Mouse (Mus musculus) G1E (cell line): Measurements from ENCODE around the gene Elane. TPM values are rescaled to one million over a fixed set of nuclear protein-coding genes. Genes with fewer than 3 reads are reported as not detected.

Experiments
- ATAC-seq: 2 replicates; pipeline ENCODE4 v1.8.0; 2016; ENCODE audit warnings: mild to moderate bottlenecking; ENCODE audit not compliant: insufficient number of reproducible peaks, poor library complexity, low FRiP score, severe bottlenecking; ENCODE audit errors: extremely low read depth
- DNase-seq: peaks from one replicate; pipeline ENCODE4 v3.0.0; 2012; ENCODE audit warnings: low spot score
- H3K27me3 ChIP-seq: 2 replicates; pipeline ENCODE4 v1.6.1; 2012; ENCODE audit warnings: mild to moderate bottlenecking, low read length, inconsistent platforms; ENCODE audit not compliant: insufficient read depth
- H3K36me3 ChIP-seq: replicated peaks from 2 replicates; pipeline ENCODE3; 2012; ENCODE audit warnings: mild to moderate bottlenecking, inconsistent platforms
- H3K4me1 ChIP-seq: 2 replicates; pipeline ENCODE4 v1.6.1; 2012; ENCODE audit warnings: low read depth, low read length, inconsistent platforms, mixed read lengths; ENCODE audit not compliant: insufficient read depth
- H3K4me3 ChIP-seq: 2 replicates; pipeline ENCODE4 v1.5.1; 2012; ENCODE audit warnings: low read depth, mild to moderate bottlenecking, inconsistent platforms, low read length, moderate library complexity, mixed read lengths
- H3K9me3 ChIP-seq: replicated peaks from 2 replicates; pipeline ENCODE4 v1.6.1; 2012; ENCODE audit warnings: inconsistent platforms
- CTCF ChIP-seq: IDR thresholded peaks from 2 replicates; pipeline ENCODE4 v1.5.1; 2012; ENCODE audit warnings: low read depth, low read length, inconsistent platforms, mixed read lengths
- GATA1 ChIP-seq: IDR thresholded peaks from 2 replicates; pipeline ENCODE4 v1.6.1; 2012; ENCODE audit warnings: borderline replicate concordance, low read length, inconsistent platforms, mixed read lengths
- GATA2 ChIP-seq: IDR thresholded peaks from 2 replicates; pipeline ENCODE4 v1.6.1; 2012; ENCODE audit warnings: low read depth, low read length, inconsistent platforms, borderline replicate concordance
- POLR2AphosphoS5 ChIP-seq: IDR thresholded peaks from 2 replicates; pipeline ENCODE4 v1.6.1; 2012; ENCODE audit warnings: low read depth, low read length, inconsistent platforms; ENCODE audit not compliant: insufficient replicate concordance
- TAL1 ChIP-seq: conservative IDR thresholded peaks from 2 replicates; pipeline ENCODE4 v1.6.1; 2012; ENCODE audit warnings: low read depth, low read length, inconsistent platforms, mixed read lengths
- polyA plus RNA-seq: library from polyadenylated mRNA; stranded (reverse); fragments of >175 nt; gene quantifications from 2 replicates; pipeline ENCODE4 v1.2.3, GENCODE M21; 2012
- total RNA-seq, 2 experiments: library from RNA; stranded (forward) in 1 of 2; stranded (reverse) in 1 of 2; fragments of 200-1000 nt in 1 of 2; fragments of >200 nt in 1 of 2; fragmentation: Nextera tagmentation in 1 of 2; gene quantifications; 2 replicates each; pipeline ENCODE4 v1.2.3; 2014 to 2017

The Elane gene
- total and polyA plus RNA-seq, 3 experiments: 1.1 TPM; not detected in 2

GRCm38 (mm10) chr10:79865801-79866295, 20.2 kb upstream of the Elane start:
- ATAC-seq (no peak), DNase-seq (no peak)
- no peaks in the 10 kb centered on the region for H3K9me3 ChIP-seq
- H3K36me3 ChIP-seq: peaks cover 55% of the 10 kb centered on the region
- TF ChIP-seq GATA2 (no peak), TAL1 (no peak), CTCF (no peak), POLR2AphosphoS5 (no peak), GATA1 (no peak)
- no peak overlapping the region for H3K4me3 ChIP-seq
- peaks cover 49% of the 10 kb centered on the region for H3K4me1 ChIP-seq
- H3K27me3 ChIP-seq: peaks cover 24% of the 10 kb centered on the region

- ATAC-seq (no peak), DNase-seq (no peak)
- H3K27me3 ChIP-seq: peaks cover 31% of the 10 kb centered on the region
- no peak overlapping the region for H3K4me3 ChIP-seq
- H3K9me3 ChIP-seq: no peaks in the 10 kb centered on the region
- H3K36me3 ChIP-seq: peaks cover 48% of the 10 kb centered on the region
- TF ChIP-seq POLR2AphosphoS5 (peak; percentile 9; the same call in 1 of the 2 replicates), GATA1 (no peak)
- peaks cover 42% of the 10 kb centered on the region for H3K4me1 ChIP-seq
Measured at GRCm38 (mm10) chr10:79866601-79867000, 19.4 kb upstream of the Elane start.

- H3K4me1 ChIP-seq: peaks cover 34% of the 10 kb centered on the region
- TF ChIP-seq GATA1 (no peak), GATA2 (no peak)
- H3K9me3 ChIP-seq: no peaks in the 10 kb centered on the region
- peaks cover 59% of the 10 kb centered on the region for H3K27me3 ChIP-seq
- H3K4me3 ChIP-seq: no peak overlapping the region
- H3K36me3 ChIP-seq: no peaks in the 10 kb centered on the region
- ATAC-seq: no peak
- DNase-seq: no peak
Measured at GRCm38 (mm10) chr10:79871845-79872244, 14.2 kb upstream of the Elane start.

DNA sequence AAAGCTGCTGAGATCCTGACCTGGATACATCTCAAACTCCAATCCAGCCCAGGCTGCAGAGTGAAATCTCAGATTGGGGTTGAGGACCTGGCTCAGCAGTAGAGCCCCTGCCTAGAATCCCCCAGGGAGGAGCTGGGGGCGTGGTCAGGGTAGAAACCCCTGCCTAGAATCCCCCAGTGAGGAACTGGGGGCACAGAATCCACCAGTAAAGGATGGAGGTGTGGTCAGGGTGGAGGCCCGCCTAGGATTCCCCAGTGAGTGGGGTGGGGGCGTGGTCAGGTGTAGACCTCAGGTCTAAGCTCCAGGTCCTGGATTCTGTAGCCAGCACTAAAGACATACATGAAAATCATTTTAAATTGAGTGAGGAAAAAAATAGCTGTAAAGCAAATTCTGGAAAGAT, 13.2 kb upstream of the Elane start:
- H3K4me3 ChIP-seq: no peak overlapping the region
- no peaks in the 10 kb centered on the region for H3K36me3 ChIP-seq
- H3K4me1 ChIP-seq: peaks cover 37% of the 10 kb centered on the region
- no peaks in the 10 kb centered on the region for H3K9me3 ChIP-seq
- no peak for DNase-seq
- ATAC-seq: no peak
- no peak for TF ChIP-seq GATA1
- no peak for TF ChIP-seq TAL1
- TF ChIP-seq POLR2AphosphoS5: no peak
- no peak for TF ChIP-seq CTCF
- no peak for TF ChIP-seq GATA2
- peaks cover 54% of the 10 kb centered on the region for H3K27me3 ChIP-seq

DNA sequence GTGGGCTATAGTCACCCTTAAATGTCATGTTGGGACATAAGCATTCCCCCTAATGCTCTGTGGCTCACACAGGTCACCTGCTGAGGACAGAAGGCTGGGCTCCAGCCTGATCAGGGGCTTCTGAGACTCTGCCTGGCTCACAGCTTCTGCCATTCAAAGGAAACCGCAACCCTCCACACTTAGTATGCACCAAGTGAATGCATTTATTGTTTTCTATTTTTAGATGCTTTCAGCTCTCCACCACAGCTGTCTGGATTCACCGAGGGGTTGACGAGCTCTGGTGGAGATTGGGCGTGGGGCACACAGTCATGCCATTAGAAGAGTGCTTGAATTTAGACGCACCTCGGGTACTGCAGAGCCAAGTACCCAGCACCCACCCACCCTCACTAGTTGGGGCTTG, 12.7 kb upstream of the Elane start:
- TF ChIP-seq GATA2 (no peak), GATA1 (no peak), TAL1 (no peak), POLR2AphosphoS5 (no peak)
- DNase-seq (no peak), ATAC-seq (no peak)
- peaks cover 54% of the 10 kb centered on the region for H3K27me3 ChIP-seq
- H3K9me3 ChIP-seq: no peaks in the 10 kb centered on the region
- no peaks in the 10 kb centered on the region for H3K36me3 ChIP-seq
- peaks cover 41% of the 10 kb centered on the region for H3K4me1 ChIP-seq
- no peak overlapping the region for H3K4me3 ChIP-seq

- TF ChIP-seq POLR2AphosphoS5 (no peak), GATA1 (no peak), CTCF (no peak), TAL1 (no peak), GATA2 (no peak)
- Histone ChIP-seq H3K36me3 (no peaks in the 10 kb centered on the region), H3K4me1 (peaks cover 43% of the 10 kb centered on the region), H3K9me3 (no peaks in the 10 kb centered on the region), H3K27me3 (peaks cover 54% of the 10 kb centered on the region), H3K4me3 (peak overlapping the region; percentile 60; the same call in 1 of the 2 replicates)
- no peak for ATAC-seq
- no peak for DNase-seq
Measured at GRCm38 (mm10) chr10:79873715-79874289, 12.2 kb upstream of the Elane start.

DNA sequence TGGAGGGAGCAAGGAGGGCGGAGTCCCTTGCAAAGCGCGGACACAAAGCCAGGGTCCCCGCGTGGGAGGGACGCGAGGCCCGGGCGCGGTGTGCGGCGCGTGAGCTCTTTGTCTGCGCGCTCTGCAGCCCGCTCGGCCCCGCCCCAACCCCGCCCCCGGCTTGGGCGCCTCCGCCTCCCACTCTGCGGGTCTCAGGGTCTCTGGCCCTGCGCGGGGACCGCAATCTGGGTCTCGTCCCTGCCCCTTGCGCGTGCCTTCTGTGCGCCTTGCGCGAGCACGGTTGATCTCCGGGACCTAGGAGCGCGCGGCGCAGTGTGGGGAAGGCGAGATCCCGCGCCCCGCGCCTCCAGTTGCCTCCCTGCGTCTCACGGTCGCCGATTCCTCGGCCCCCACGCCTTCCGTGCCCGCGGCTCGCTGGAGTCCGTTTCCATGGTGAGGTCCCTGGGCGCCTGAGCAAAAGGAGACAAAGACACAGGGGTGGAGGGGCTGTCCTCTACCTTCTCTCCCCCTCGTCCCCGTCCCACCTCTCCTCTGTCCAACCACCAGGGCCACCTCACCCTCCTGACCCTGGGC, 11.7 kb upstream of the Elane start, which contains the start of the genes Prtn3 and Plppr3:
Gene Prtn3 (plus strand): TSS at position 187 of the 573 bp plus-strand sequence.
Gene Plppr3 (minus strand): TSS at position 345 of the 573 bp plus-strand sequence.
- DNase-seq: no peak
- Histone ChIP-seq H3K27me3 (peaks cover 51% of the 10 kb centered on the region), H3K9me3 (no peaks in the 10 kb centered on the region), H3K4me1 (peaks cover 47% of the 10 kb centered on the region), H3K36me3 (no peaks in the 10 kb centered on the region), H3K4me3 (peak within 1 kb of the TSS; percentile 60; the same call in 1 of the 2 replicates)
- ATAC-seq: no peak
- TF ChIP-seq POLR2AphosphoS5 (no peak), TAL1 (no peak), GATA1 (no peak), GATA2 (no peak), CTCF (no peak)
